9 mouse cellular contexts compared by ENCODE assay signal in the genomic region with DNA sequence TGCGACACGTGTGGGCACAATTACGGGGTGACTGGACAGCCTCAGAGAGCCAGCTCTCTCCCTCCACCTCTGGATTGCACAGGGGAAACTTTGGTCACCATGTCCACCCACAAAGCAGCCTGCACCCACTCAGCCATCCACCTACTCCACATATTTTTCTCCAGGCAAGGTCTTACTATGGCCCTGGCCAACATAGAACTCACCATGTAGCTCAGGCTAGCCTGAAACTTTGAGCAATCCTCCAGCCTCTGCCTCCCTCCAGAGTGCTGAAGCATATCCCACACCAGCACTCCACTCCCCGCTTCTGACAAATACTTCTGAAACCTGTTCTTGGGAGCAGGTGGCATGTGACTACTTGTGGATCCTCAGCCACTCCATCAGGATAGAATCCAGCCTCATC. TPM values are rescaled to one million over a fixed set of nuclear protein-coding genes. Genes with fewer than 3 reads are reported as not detected.
DNase-seq lines count a peak whose midpoint lies in the region; ATAC-seq and TF ChIP-seq lines count a peak whose summit lies in the region.
"Had no signal": no experiment of that assay in that cellular context is flagged by ENCODE, and none has a peak within 500 bp of the region (broad histone marks: within the 10 kb centered on the region; RNA-seq: fewer than 3 reads in every experiment).

No protein-coding gene starts in this region.

- H3K9me3 ChIP-seq in lung, embryonic 15.5 days: no peaks in the 10 kb centered on the region
- H3K9me3 ChIP-seq in forebrain, embryonic 10.5 days: no peaks in the 10 kb centered on the region
- H3K9me3 ChIP-seq in limb, embryonic 10.5 days (replicated peaks): no peaks in the 10 kb centered on the region

- no peak for DNase-seq in lung, postnatal 36 days
- no peak for DNase-seq in forebrain, embryonic 10.5 days (ENCODE audit: extremely low spot score, low spot score)
- DNase-seq in limb, embryonic 10.5 days (ENCODE audit: low spot score): no peak
- DNase-seq in frontal cortex, postnatal 25 days (ENCODE audit: low spot score in 2 of 2): no peak
- no peak for DNase-seq in adrenal gland, postnatal 36 days
- no peak for DNase-seq in thymus, postnatal 25 days
- DNase-seq: adrenal gland, postnatal 14 days had no signal

- peak overlapping the region; percentile 84 for H3K9ac ChIP-seq in lung, embryonic 15.5 days

- WGBS in lung, embryonic 15.5 days: 54% methylated on average over 4 of the region's 4 CpGs
- 71% methylated on average over 4 of the region's 4 CpGs for WGBS in forebrain, embryonic 10.5 days
- 78% methylated on average over 4 of the region's 4 CpGs for WGBS in limb, embryonic 10.5 days
- 34% methylated on average over 4 of the region's 4 CpGs for WGBS in small intestine, adult 2 months

- peaks cover 40% of the 10 kb centered on the region for H3K4me1 ChIP-seq in lung, embryonic 15.5 days
- peaks cover 62% of the 10 kb centered on the region for H3K4me1 ChIP-seq in forebrain, embryonic 10.5 days
- H3K4me1 ChIP-seq in limb, embryonic 10.5 days: peaks cover 35% of the 10 kb centered on the region
- peaks cover 28% of the 10 kb centered on the region; the same call in 1 of the 2 replicates for H3K4me1 ChIP-seq in small intestine, adult 2 months (ENCODE audit: control insufficient read depth, insufficient read depth, insufficient read length, low read length)

- no peak overlapping the region for H3K27ac ChIP-seq in lung, embryonic 15.5 days
- no peak overlapping the region for H3K27ac ChIP-seq in forebrain, embryonic 10.5 days
- no peak overlapping the region for H3K27ac ChIP-seq in limb, embryonic 10.5 days
- H3K27ac ChIP-seq in small intestine, adult 2 months (ENCODE audit: insufficient read depth, low read depth, low read length): peak overlapping the region; percentile 94

- H3K36me3 ChIP-seq in lung, embryonic 15.5 days: peaks cover 5% of the 10 kb centered on the region; the same call in 1 of the 2 replicates
- peaks cover 17% of the 10 kb centered on the region for H3K36me3 ChIP-seq in forebrain, embryonic 10.5 days (replicated peaks)
- peaks cover 16% of the 10 kb centered on the region for H3K36me3 ChIP-seq in limb, embryonic 10.5 days
- peaks cover 4% of the 10 kb centered on the region; the same call in 1 of the 2 replicates for H3K36me3 ChIP-seq in small intestine, adult 2 months (ENCODE audit: control insufficient read depth, insufficient read depth, low read length)

- TF ChIP-seq POLR2A in small intestine, adult 2 months (IDR thresholded peaks at IDR 0.05; ENCODE audit: low read depth, low read length): no peak

- peak overlapping the region; percentile 95 for H3K4me3 ChIP-seq in lung, embryonic 15.5 days
- peak overlapping the region; percentile 91 for H3K4me3 ChIP-seq in forebrain, embryonic 10.5 days
- H3K4me3 ChIP-seq in limb, embryonic 10.5 days: peak overlapping the region; percentile 96
- peak overlapping the region; percentile 78 for H3K4me3 ChIP-seq in small intestine, adult 2 months (ENCODE audit: low read depth, low read length)

- H3K4me2 ChIP-seq in lung, embryonic 15.5 days: peak overlapping the region; percentile 87

- H3K27me3 ChIP-seq in lung, embryonic 15.5 days: no peaks in the 10 kb centered on the region
- H3K27me3 ChIP-seq in forebrain, embryonic 10.5 days (ENCODE audit: poor library complexity, severe bottlenecking): no peaks in the 10 kb centered on the region
- H3K27me3 ChIP-seq in limb, embryonic 10.5 days (ENCODE audit: low read depth, poor library complexity, severe bottlenecking): no peaks in the 10 kb centered on the region
- H3K27me3 ChIP-seq in small intestine, adult 2 months (ENCODE audit: control insufficient read depth, insufficient read depth, low read length): no peaks in the 10 kb centered on the region

- no peak for TF ChIP-seq CTCF in small intestine, adult 2 months (IDR thresholded peaks at IDR 0.05; ENCODE audit: extremely low read depth, insufficient read length, insufficient replicate concordance, low read depth, low read length)

- ATAC-seq in lung, embryonic 15.5 days (ENCODE audit: borderline replicate concordance, extremely low read depth, low FRiP score, low TSS enrichment): no peak

RNA-seq across cellular contexts. Expression of a gene that starts 1.9 kb away (rescaled TPM):
- 64.3 and 68.7 TPM in 2 replicates for polyA plus RNA-seq in lung, embryonic 15.5 days (2015; fragmentation: Nextera tagmentation; extraction: Ambion mirVana)
- 12.3 and 15.7 TPM in 2 replicates for polyA plus RNA-seq in forebrain, embryonic 10.5 days (2016; fragmentation: Nextera tagmentation; extraction: Ambion mirVana)
- 46.2 and 53.6 TPM in 2 replicates for polyA plus RNA-seq in limb, embryonic 10.5 days (2016; fragmentation: Nextera tagmentation; extraction: Ambion mirVana)
- 114 and 292 TPM in 2 replicates for polyA plus RNA-seq in small intestine, adult 2 months (2012; rRNA removed)
- total RNA-seq in adrenal gland, postnatal 36 days (2021): 10 to 100 TPM; 26.4 to 31.6 TPM
